Mouse (Mus musculus) gastrocnemius, postnatal 14 days (tissue): ENCODE data around the gene Tmem268. TPM values are rescaled to one million over a fixed set of nuclear protein-coding genes. Genes with fewer than 3 reads are reported as not detected.

ENCODE experiments used
- DNase-seq: peaks from one replicate; pipeline ENCODE4 v3.0.0; 2021; ENCODE audit warnings: mixed read lengths
- intact Hi-C: fragments of 180-260 bp; cut with DNase I; formaldehyde crosslinking; loops from one replicate; pipeline ENCODE4 v1.15.1; 2025; ENCODE audit warnings: low total_unique reads
- total RNA-seq, 2 experiments: library from RNA; stranded (reverse); gene quantifications; 2 replicates each; pipeline ENCODE4 v1.2.3; 2021

Gene Tmem268
- total RNA-seq, 2 experiments from 2014 or later: 8.7 to 10.6 TPM

GRCm38 (mm10) chr4:63553789-63554576 is 4.6 kb upstream of the Tmem268 start:
- intact Hi-C loops: no loop called here
- DNase-seq: no peak

GRCm38 (mm10) chr4:63554616-63555015 is 4.0 kb upstream of the Tmem268 start:
- DNase-seq: no peak
- intact Hi-C loops: no loop called here

- intact Hi-C loops: no loop called here
- DNase-seq: no peak
Observed at GRCm38 (mm10) chr4:63555111-63555510, 3.5 kb upstream of the Tmem268 start.

- intact Hi-C loops: no loop called here
- no peak for DNase-seq
Observed at GRCm38 (mm10) chr4:63556665-63557064, 1.9 kb upstream of the Tmem268 start.

DNA sequence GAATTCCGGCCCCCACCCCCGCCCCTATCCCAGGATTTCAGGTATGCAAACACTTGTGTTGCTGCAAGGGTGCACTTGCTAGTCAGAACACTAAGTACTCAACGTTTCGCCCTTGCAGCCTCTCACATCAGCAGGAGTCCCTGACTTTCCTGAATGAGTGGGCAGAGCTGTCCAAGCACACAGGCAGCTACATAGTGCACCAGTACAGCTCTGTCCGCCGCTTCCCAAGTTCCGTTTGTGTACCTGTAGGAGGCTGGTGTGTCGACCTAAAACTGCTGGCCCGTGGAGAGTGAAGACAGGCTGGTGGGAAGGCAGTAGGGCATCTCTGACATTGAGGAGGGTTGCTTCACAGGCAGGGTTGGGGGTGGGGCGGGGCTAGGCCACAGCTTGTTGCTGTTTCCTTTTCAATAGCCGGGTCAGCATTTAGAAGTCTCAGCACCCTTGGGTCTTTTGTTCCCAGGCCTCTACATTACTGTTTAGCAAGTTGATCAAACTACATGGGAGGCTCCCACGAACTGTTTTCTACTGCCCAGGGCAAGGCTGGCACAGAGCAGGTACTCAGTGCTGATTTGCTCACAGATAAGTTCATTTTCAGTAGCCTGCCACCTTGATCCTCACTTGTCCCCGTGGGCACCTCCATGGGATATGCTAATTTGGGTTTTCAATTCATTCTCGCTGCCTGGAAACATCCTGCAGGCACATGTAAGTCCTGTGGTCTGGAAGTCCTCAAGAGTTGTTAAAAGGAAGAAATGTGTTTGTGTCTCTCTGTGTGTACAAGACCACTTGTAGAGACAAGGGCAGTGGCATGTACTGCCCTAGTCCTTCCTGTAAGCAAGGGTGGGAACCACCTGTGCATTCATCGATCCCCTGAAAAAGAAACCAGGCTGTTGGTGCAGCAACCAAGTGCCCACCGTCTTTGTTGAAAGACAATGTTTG is 1.2 kb upstream of the Tmem268 start:
- no peak for DNase-seq
- intact Hi-C loops: no loop called here

GRCm38 (mm10) chr4:63559127-63559697 is 631 bp downstream of the Tmem268 start:
- intact Hi-C loops: no loop called here
- no peak for DNase-seq

DNA sequence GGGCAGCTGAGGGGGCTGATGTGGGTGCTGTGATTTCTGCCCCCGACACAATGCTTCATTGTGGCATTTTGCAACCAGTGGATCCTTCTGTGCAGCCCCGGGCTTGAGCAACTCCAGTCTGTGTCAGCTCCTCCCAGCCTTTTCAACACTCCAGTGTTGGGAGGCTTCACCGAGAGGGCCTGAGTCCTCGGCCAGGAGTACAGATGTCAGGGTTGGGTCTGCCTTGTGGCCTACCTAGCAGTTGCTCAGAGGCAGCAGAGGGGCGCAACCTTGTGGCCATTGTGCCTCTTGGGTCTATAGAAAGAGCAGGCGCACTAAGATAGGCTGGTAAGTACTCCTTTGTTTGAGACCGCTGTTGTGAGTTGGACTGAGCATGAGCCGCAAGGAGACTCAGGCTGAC is 1.5 kb downstream of the Tmem268 start:
- no peak for DNase-seq
- intact Hi-C loops: no loop called here

- intact Hi-C loops: no loop called here
- DNase-seq: no peak
Observed at GRCm38 (mm10) chr4:63561861-63562675, 3.5 kb downstream of the Tmem268 start.

- DNase-seq: no peak
- intact Hi-C loops: no loop called here
Observed at GRCm38 (mm10) chr4:63562742-63563141, 4.2 kb downstream of the Tmem268 start.

- intact Hi-C loops: no loop called here
- no peak for DNase-seq
Observed at GRCm38 (mm10) chr4:63567712-63568390, 9.3 kb downstream of the Tmem268 start.

GRCm38 (mm10) chr4:63569322-63569721 is 10.7 kb downstream of the Tmem268 start:
- no peak for DNase-seq
- intact Hi-C loops: no loop called here

GRCm38 (mm10) chr4:63570208-63570781 is 11.7 kb downstream of the Tmem268 start:
- no peak for DNase-seq
- intact Hi-C loops: no loop called here

DNA sequence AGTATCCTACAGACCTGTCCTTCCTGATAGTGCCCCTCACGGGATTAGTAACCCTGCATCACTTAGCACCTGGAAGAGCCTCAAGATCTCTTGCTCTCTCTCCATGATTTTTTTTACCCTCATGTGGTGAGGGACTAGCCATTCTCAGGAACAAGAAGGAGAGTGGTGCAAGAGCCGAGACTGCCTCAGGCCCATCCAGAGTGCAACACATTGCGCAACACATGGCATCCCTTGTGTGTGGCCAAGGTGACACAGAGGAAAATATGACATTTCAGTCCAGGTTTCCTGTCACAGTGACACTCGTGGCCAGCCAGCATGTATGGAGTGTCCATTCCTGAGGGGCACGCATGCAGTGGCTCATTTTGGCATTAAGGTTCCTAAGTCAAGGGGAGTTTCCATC is 14.0 kb downstream of the Tmem268 start:
- intact Hi-C loops: no loop called here
- no peak for DNase-seq

DNA sequence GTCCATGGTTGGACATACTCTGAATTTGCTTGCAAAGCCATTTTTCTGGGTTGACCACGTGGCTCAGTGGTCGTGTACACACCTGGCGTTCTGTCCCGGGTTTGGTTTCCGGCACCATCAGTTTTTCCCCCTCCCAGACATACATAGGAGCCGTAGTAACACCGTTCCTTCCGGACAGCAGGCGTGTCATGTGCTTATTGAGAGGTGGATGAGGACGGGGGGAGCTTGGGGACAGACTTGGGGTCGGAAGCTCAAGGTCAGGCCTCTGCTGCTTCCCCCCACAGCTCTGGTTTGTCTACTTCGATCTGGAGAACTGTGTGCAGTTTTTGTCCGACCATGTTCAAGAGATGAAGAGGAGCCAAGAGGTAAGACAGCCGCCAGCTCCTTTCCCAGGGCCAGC is 21.1 kb downstream of the Tmem268 start:
- no peak for DNase-seq
- intact Hi-C loops: no loop called here

- intact Hi-C loops: no loop called here
- no peak for DNase-seq
Observed at GRCm38 (mm10) chr4:63580078-63580477, 21.5 kb downstream of the Tmem268 start.

DNA sequence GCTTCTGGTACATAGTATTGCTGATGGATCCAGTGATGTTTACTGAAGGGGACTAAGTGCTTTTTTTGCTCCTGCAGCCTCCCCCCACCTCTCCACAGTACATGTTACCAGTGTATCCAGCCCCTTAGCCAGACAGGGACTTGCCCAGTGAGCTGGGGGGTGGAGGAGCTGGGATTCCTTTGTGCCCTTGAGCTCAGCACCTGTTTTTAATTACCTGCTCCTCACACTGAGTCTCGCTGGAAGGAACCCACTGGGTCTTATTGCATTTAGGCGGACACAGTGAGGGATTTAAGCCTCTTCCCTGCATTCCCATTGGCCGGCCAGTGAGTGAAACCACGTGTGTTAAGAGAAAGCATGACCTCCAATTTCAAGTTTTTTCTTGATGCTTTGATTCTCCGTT is 24.0 kb downstream of the Tmem268 start:
- DNase-seq: no peak
- intact Hi-C loops: no loop called here

DNA sequence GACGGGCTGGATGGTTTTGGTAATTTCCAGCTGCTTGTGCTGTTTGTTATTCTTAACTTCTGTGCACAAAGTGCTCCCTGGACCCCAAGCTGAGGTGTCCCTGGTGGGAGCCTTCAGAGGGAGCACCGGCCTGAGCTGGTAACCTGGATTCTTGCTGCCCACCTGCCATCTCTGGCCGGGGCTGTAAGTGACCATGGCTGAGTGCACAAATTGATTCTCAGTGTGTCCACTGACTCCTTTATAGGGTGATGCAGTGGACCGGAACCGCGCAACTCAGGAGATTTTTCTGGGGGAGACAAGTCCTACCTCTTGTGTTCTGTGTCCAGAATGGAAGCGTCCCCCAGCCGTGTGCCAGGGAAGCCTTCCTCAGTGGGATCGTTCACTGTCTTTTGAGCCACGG is 26.6 kb downstream of the Tmem268 start:
- DNase-seq: no peak
- intact Hi-C loops: no loop called here

DNA sequence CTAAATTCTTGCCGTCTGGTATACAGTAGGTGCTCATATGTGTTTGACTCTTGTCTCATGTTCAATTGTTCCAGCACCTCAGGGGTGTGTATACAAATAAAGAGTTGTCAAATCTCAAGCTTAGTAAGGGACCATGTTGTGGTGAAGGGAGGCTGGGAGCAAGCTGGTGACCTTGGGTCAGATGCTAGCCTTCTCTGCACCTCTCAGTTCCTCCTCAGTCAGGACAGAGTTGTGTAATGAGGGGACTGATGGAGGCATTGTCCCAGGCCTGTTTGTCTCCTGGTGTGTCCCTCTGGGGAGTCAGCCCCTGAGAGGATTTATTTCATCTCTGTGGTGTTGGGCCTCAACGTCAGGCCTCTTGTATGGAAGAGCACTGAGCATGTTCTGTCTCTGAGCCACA is 27.7 kb downstream of the Tmem268 start:
- no peak for DNase-seq
- intact Hi-C loops: no loop called here

DNA sequence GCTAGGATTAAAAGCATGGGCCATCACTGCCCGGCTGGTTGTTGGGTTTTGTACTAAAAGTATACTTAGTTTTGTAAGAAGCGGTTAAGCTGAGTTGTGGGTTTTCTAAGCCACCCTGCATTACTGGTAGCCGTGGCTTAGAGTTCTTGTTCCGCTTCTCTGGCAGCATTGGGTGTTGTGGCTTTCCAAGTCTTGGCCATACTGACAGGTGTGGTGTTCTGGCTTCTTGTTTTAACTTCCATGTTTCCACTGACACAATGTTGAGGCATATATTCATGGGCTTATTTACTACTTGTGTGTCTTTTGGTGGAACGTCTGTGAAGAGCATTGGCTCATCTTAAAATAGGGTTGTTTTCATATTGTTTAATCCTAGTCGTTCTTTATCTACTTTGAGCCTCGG is 31.4 kb downstream of the Tmem268 start:
- intact Hi-C loops: no loop called here
- DNase-seq: no peak
